Mouse (Mus musculus) cerebellum, adult 2 months (tissue): ENCODE results near the gene Tcp10a. TPM values are rescaled to one million over a fixed set of nuclear protein-coding genes. Genes with fewer than 3 reads are reported as not detected.
"Not testable (repeated sequence)": the region's sequence is repeated elsewhere in the genome, so short reads cannot be mapped to it uniquely, and the experiment has no call there.

Experiments used
- DNase-seq, 2 experiments: peaks; one replicate each; pipeline ENCODE4 v3.0.0; 2021
- H3K27ac ChIP-seq: fragments of 200-500 bp; 2 replicates; pipeline ENCODE4 v1.5.1; 2012; ENCODE audit warnings: low read length, control low read depth, inconsistent platforms; ENCODE audit not compliant: insufficient read depth
- H3K27me3 ChIP-seq: fragments of 200-500 bp; 2 replicates; pipeline ENCODE4 v1.6.1; 2012; ENCODE audit warnings: inconsistent platforms, mild to moderate bottlenecking, low read length, moderate library complexity; ENCODE audit not compliant: control insufficient read depth, insufficient read depth
- H3K4me1 ChIP-seq: fragments of 200-500 bp; 2 replicates; pipeline ENCODE4 v1.6.1; 2011; ENCODE audit warnings: low read length; ENCODE audit not compliant: control insufficient read depth, insufficient read depth
- H3K4me3 ChIP-seq: fragments of 200-500 bp; replicated peaks from 2 replicates; pipeline ENCODE3; 2011; ENCODE audit warnings: mild to moderate bottlenecking, low read depth, low read length, control low read depth; ENCODE audit not compliant: insufficient read depth
- WGBS: fragments of 180-500 bp; shearing (Covaris S2); methylation state at CpG from one replicate; pipeline ENCODE4 v1.1.7; 2018; 5-methylcytosine and 5-hydroxymethylcytosine counted together
- polyA plus RNA-seq: library from polyadenylated mRNA; depleted of rRNA; stranded (reverse); fragments of >200 nt; gene quantifications from 2 replicates; pipeline ENCODE4 v1.2.3, GENCODE M21; 2012

Gene Tcp10a
- polyA plus RNA-seq, 1 experiment = 0.05 TPM

GRCm38 (mm10) chr17:7366676-7367374 is 42.4 kb downstream of the Tcp10a start:
- DNase-seq, H3K4me1 ChIP-seq, H3K27me3 ChIP-seq, H3K4me3 ChIP-seq, H3K27ac ChIP-seq: not testable (repeated sequence)
- WGBS = 27% methylated on average over 5 of the region's 7 CpGs

GRCm38 (mm10) chr17:7369401-7369800 is 45.0 kb downstream of the Tcp10a start:
- H3K4me1 ChIP-seq, H3K4me3 ChIP-seq, H3K27me3 ChIP-seq, H3K27ac ChIP-seq, DNase-seq: not testable (repeated sequence)
- WGBS = 81% methylated on average over 6 of the region's 6 CpGs

GRCm38 (mm10) chr17:7371879-7372278 is 47.4 kb downstream of the Tcp10a start, which contains the start of gene Gm49630:
TSS of gene Gm49630 (minus strand) at chr17:7371979.
- DNase-seq, H3K27me3 ChIP-seq, H3K4me1 ChIP-seq, H3K27ac ChIP-seq, H3K4me3 ChIP-seq: not testable (repeated sequence)
- WGBS = 96% methylated on average over 3 of the region's 5 CpGs

- not testable (repeated sequence) for DNase-seq, H3K27me3 ChIP-seq, H3K4me1 ChIP-seq, H3K27ac ChIP-seq, H3K4me3 ChIP-seq
- 100% methylated on average over 1 of the region's 3 CpGs for WGBS
Measured at GRCm38 (mm10) chr17:7376951-7377700, 52.7 kb downstream of the Tcp10a start.

GRCm38 (mm10) chr17:7377907-7378306 is 53.5 kb downstream of the Tcp10a start:
- 66% methylated on average over 2 of the region's 3 CpGs for WGBS
- H3K27ac ChIP-seq, H3K4me3 ChIP-seq, DNase-seq, H3K27me3 ChIP-seq, H3K4me1 ChIP-seq: not testable (repeated sequence)

- not testable (repeated sequence) for H3K27me3 ChIP-seq, H3K4me1 ChIP-seq, DNase-seq, H3K27ac ChIP-seq, H3K4me3 ChIP-seq
- WGBS = 93% methylated on average over 1 of the region's 3 CpGs
Measured at GRCm38 (mm10) chr17:7382711-7383110, 58.3 kb downstream of the Tcp10a start.

- not testable (repeated sequence) for DNase-seq, H3K27me3 ChIP-seq, H3K4me3 ChIP-seq, H3K27ac ChIP-seq, H3K4me1 ChIP-seq
- 55% methylated on average over 12 of the region's 13 CpGs for WGBS
Measured at GRCm38 (mm10) chr17:7383167-7384143, 59.0 kb downstream of the Tcp10a start.

- not testable (repeated sequence) for H3K27me3 ChIP-seq, DNase-seq, H3K27ac ChIP-seq, H3K4me3 ChIP-seq, H3K4me1 ChIP-seq
- 85% methylated on average over 3 of the region's 3 CpGs for whole genome bisulfite sequencing
Measured at GRCm38 (mm10) chr17:7385364-7385763, 60.9 kb downstream of the Tcp10a start, which contains the start of gene Unc93a2. TSS of gene Unc93a2 (minus strand) at chr17:7385464.

- 31% methylated on average over 8 of the region's 8 CpGs for whole genome bisulfite sequencing
- not testable (repeated sequence) for H3K4me3 ChIP-seq, DNase-seq, H3K27ac ChIP-seq, H3K4me1 ChIP-seq, H3K27me3 ChIP-seq
Measured at GRCm38 (mm10) chr17:7386016-7386415, 61.6 kb downstream of the Tcp10a start.

GRCm38 (mm10) chr17:7388341-7388957 is 64.0 kb downstream of the Tcp10a start:
- H3K4me3 ChIP-seq, DNase-seq, H3K27ac ChIP-seq, H3K27me3 ChIP-seq, H3K4me1 ChIP-seq: not testable (repeated sequence)
- WGBS = no CpG with 5 or more reads among the region's 2 CpGs

- not testable (repeated sequence) for DNase-seq, H3K4me1 ChIP-seq, H3K27ac ChIP-seq, H3K4me3 ChIP-seq, H3K27me3 ChIP-seq
- 48% methylated on average over 8 of the region's 8 CpGs for WGBS
Measured at GRCm38 (mm10) chr17:7388958-7389356, 64.5 kb downstream of the Tcp10a start.
